Mouse (Mus musculus) megakaryocyte, embryonic 14.5 days (primary cell): Measurements from ENCODE around the gene Fgfr2. TPM values are rescaled to one million over a fixed set of nuclear protein-coding genes. Genes with fewer than 3 reads are reported as not detected.

Experiments
- H3K27me3 ChIP-seq: replicated peaks from 2 replicates; pipeline ENCODE3; 2012; ENCODE audit warnings: inconsistent platforms
- H3K36me3 ChIP-seq: replicated peaks from 2 replicates; pipeline ENCODE3; 2012; ENCODE audit warnings: low read length, inconsistent platforms, mixed read lengths
- H3K4me1 ChIP-seq: 2 replicates; pipeline ENCODE4 v1.6.1; 2012; ENCODE audit warnings: inconsistent platforms
- H3K4me3 ChIP-seq: replicated peaks from 2 replicates; pipeline ENCODE3; 2012; ENCODE audit warnings: moderate library complexity, mild to moderate bottlenecking, inconsistent platforms
- H3K9me3 ChIP-seq: 2 replicates; pipeline ENCODE4 v1.6.1; 2012; ENCODE audit warnings: inconsistent platforms
- FLI1 ChIP-seq: IDR thresholded peaks from 2 replicates; pipeline ENCODE4 v1.6.1; 2012; ENCODE audit warnings: low read length, inconsistent platforms, mixed read lengths
- GATA1 ChIP-seq: IDR thresholded peaks from 3 replicates; pipeline ENCODE4 v1.6.1; 2012; ENCODE audit warnings: mixed read lengths, low read length, inconsistent platforms, borderline replicate concordance
- polyA plus RNA-seq: library from polyadenylated mRNA; stranded (reverse); fragments of >175 nt; gene quantifications from 2 replicates; pipeline ENCODE4 v1.2.3, GENCODE M21; 2012; ENCODE audit warnings: low replicate concordance; ENCODE audit not compliant: insufficient read depth

Fgfr2 gene
- polyA plus RNA-seq, 1 experiment, result 0.45 TPM

GRCm38 (mm10) chr7:130978545-130978944 is 2144.6 kb downstream of the Fgfr2 start:
- TF ChIP-seq FLI1 (no peak), GATA1 (no peak)
- Histone ChIP-seq H3K36me3 (no peaks in the 10 kb centered on the region), H3K27me3 (peaks cover 34% of the 10 kb centered on the region), H3K9me3 (peaks cover 21% of the 10 kb centered on the region), H3K4me3 (no peak overlapping the region), H3K4me1 (no peaks in the 10 kb centered on the region)

DNA sequence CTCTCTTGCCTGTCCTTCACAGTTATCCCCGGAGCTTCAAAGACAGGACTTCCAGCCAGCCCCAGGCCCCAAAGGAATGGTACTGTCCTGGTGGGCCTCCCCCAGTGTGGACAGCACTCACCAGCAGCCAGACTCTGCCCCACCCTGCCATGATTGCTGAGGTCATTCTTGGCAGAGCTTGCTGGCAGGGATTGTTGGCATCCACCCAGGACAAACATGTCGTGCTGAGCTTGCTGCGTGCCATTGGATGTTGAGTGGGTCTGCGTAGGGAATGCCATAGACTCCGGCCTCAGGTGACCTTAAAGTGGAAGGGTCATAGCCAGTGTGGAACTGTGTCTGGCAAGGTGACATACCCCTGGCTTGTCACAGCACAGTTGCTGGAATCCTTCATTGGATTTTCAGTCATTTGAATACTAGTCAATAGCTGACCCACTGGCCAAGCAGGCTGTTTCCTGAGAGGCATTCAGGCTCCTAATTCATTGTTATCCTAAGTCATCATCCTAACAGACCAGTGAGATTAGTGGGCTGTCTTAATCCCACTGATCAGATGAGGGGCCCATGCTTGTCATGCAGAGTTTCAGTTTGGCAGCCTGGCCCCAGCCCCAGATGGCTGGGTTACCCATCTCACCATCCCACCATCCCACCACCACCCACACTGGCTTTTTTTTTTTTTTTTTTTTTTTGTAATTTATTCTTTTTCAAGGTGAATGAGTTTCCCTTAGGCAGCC is 2145.2 kb downstream of the Fgfr2 start:
- no peaks in the 10 kb centered on the region for H3K4me1 ChIP-seq
- no peak for TF ChIP-seq FLI1
- no peak for TF ChIP-seq GATA1
- H3K4me3 ChIP-seq, result no peak overlapping the region
- H3K9me3 ChIP-seq, result peaks cover 21% of the 10 kb centered on the region
- no peaks in the 10 kb centered on the region for H3K36me3 ChIP-seq
- peaks cover 34% of the 10 kb centered on the region for H3K27me3 ChIP-seq

DNA sequence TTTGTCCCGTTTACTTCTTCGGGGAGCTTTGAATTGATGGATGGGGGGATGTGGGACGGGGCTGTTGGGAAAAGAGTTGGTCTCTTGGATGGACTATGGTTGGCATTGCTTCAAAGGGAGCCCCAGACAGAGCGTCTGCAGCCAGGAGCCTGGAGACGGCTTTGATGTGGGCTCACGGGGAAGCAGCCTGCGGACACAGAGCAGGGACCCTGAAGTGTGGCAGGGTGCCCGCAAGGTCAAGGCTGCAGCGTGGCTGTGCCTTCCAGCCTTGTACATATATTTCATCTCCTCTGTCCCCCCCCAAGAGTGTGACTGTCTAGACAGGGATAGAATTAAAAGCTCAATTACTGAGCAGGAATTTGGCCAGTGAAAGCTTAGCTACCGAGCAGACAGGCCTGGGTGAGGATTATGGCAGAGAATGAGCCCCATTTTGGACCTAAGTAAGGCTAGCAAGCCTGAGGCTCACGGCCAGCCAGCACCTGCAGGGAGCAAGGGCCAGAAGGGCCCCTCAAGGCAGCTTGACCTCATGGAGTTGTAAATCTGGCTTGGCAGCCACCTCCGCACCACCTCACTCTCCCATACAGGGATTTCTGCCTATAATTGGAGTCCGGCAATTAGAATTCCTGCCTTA is 2146.7 kb downstream of the Fgfr2 start:
- Histone ChIP-seq H3K4me3 (no peak overlapping the region), H3K9me3 (peaks cover 25% of the 10 kb centered on the region), H3K36me3 (no peaks in the 10 kb centered on the region), H3K27me3 (peaks cover 35% of the 10 kb centered on the region), H3K4me1 (no peaks in the 10 kb centered on the region)
- TF ChIP-seq GATA1 (no peak), FLI1 (no peak)

DNA sequence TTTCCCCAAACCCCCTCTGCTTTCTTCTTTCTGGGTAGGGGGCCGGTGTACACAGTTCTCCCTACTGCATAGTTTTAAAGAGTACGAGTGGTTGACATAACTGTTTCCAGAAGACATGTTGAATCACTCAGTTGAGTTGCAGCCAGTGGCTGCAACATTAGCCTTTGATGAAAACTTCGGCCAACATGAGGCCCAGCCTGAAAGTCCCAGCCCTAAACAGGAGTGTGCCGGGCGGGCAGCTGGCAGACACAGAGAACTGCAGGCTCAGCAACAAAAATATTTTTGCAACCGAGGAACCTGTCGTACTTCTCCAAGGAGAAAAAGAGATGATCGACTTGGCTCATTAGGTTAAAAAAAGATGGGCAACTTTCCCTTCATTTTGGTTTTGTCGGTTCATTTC is 2150.4 kb downstream of the Fgfr2 start:
- peaks cover 25% of the 10 kb centered on the region for H3K9me3 ChIP-seq
- TF ChIP-seq FLI1 (no peak), GATA1 (no peak)

DNA sequence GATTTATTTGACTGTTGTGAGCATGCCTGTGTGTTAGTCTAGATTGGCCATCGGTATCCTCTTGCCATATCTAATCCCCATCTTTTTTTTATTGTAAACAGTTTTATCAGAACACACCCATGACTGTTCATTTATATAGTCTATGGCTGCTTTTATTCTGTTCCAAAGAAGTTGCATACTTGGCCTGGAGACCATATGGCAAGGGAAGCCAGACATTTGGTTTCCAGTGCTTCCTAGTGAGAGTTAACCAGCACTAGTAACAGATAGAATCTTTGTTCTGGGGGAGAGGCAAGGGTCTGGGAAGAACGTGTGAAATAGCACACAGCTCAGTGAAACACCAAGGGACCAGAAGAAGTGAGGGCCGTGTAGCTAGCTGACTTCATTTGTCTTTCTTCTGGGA is 2153.6 kb downstream of the Fgfr2 start:
- Histone ChIP-seq H3K4me1 (peaks cover 12% of the 10 kb centered on the region), H3K4me3 (no peak overlapping the region), H3K36me3 (no peaks in the 10 kb centered on the region), H3K27me3 (peaks cover 15% of the 10 kb centered on the region), H3K9me3 (peaks cover 10% of the 10 kb centered on the region)
- TF ChIP-seq GATA1 (no peak), FLI1 (no peak)

More for the DNA sequence above, 2150.4 kb downstream of the Fgfr2 start:
- Histone ChIP-seq H3K27me3 (peaks cover 28% of the 10 kb centered on the region), H3K4me3 (no peak overlapping the region), H3K4me1 (no peaks in the 10 kb centered on the region), H3K36me3 (no peaks in the 10 kb centered on the region)

GRCm38 (mm10) chr7:130969076-130969475 is 2154.1 kb downstream of the Fgfr2 start:
- Histone ChIP-seq H3K4me3 (no peak overlapping the region), H3K4me1 (peaks cover 14% of the 10 kb centered on the region), H3K36me3 (no peaks in the 10 kb centered on the region), H3K9me3 (peaks cover 5% of the 10 kb centered on the region), H3K27me3 (peaks cover 11% of the 10 kb centered on the region)
- TF ChIP-seq GATA1 (no peak), FLI1 (no peak)

DNA sequence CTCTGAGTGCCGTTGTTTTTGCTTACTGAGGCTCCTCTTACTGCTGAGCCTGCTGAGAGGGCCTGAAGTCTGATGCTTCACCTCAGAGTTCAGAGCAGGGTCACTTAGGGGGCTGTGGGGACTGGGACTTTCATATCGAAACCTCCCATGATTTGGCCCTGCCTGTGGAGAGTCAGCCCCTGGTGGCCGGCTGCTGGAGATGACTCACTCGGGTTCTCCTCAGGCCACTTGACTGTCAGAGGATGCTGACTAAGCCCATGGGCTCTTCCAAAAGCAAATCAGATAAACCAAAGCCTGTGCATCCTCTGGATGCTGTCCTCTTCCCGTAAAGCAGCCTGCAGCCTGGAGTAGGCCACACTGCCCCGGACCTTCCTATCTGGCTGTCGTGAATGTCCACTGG is 2154.6 kb downstream of the Fgfr2 start:
- Histone ChIP-seq H3K9me3 (peaks cover 4% of the 10 kb centered on the region; the same call in 1 of the 2 replicates), H3K27me3 (peaks cover 11% of the 10 kb centered on the region), H3K36me3 (no peaks in the 10 kb centered on the region), H3K4me3 (no peak overlapping the region), H3K4me1 (peaks cover 14% of the 10 kb centered on the region)
- no peak for TF ChIP-seq FLI1
- no peak for TF ChIP-seq GATA1

DNA sequence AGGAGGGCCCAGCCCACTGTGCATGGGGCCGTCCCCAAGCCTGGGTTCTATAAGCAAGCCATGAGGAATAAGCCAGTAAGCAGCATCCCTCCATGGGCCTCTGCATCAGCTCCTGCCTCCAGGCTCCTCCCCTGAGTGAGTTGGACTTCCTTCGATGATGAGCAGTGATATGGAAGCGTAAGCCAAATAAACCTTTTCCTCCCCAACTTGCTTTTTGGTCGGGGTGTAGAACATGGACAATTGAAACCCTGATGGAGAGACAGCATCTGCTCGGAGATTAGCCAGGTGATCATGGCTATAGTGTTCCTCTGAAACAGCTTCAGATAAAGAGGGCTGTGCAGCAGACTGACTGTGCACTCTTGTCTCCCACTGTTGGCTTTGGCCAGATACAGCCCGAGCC is 2155.2 kb downstream of the Fgfr2 start:
- Histone ChIP-seq H3K27me3 (peaks cover 11% of the 10 kb centered on the region), H3K4me1 (peaks cover 14% of the 10 kb centered on the region), H3K36me3 (no peaks in the 10 kb centered on the region), H3K9me3 (peaks cover 4% of the 10 kb centered on the region; the same call in 1 of the 2 replicates), H3K4me3 (no peak overlapping the region)
- TF ChIP-seq FLI1 (no peak), GATA1 (no peak)

GRCm38 (mm10) chr7:130966876-130967275 is 2156.3 kb downstream of the Fgfr2 start:
- peaks cover under 1% of the 10 kb centered on the region; the same call in 1 of the 2 replicates for H3K9me3 ChIP-seq
- no peak for TF ChIP-seq FLI1
- TF ChIP-seq GATA1, result no peak
- peaks cover 14% of the 10 kb centered on the region for H3K4me1 ChIP-seq
- H3K36me3 ChIP-seq, result no peaks in the 10 kb centered on the region
- H3K27me3 ChIP-seq, result peaks cover 11% of the 10 kb centered on the region
- H3K4me3 ChIP-seq, result no peak overlapping the region

DNA sequence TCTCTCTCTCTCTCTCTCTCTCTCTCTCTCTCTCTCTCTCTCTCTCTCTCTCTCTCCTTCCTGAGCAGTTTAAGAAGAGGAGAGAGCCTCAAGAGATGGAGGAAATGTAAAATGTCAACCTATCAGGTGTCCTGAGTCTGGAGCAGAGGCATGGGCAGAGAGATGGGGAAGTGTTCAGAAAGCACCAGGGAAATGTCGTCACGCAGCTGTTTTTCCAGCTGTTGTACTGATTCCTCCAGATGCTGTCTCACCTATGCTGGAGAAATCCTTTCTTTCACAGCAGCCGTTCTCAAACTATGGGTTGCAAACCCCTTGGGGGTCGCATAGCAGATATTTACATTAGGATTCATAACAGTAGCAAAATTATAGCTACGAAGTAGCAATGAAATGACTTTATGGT is 2156.7 kb downstream of the Fgfr2 start:
- H3K27me3 ChIP-seq, result peaks cover 12% of the 10 kb centered on the region
- TF ChIP-seq GATA1 (no peak), FLI1 (no peak)

More for the DNA sequence above, 2156.7 kb downstream of the Fgfr2 start:
- Histone ChIP-seq H3K4me1 (peaks cover 14% of the 10 kb centered on the region), H3K9me3 (no peaks in the 10 kb centered on the region), H3K36me3 (no peaks in the 10 kb centered on the region), H3K4me3 (no peak overlapping the region)
